Mouse (Mus musculus) ES-Bruce4 (cell line): Measurements from ENCODE around the gene Cmtm3. TPM values are rescaled to one million over a fixed set of nuclear protein-coding genes. Genes with fewer than 3 reads are reported as not detected.

Experiments used
- H3K27ac ChIP-seq: 2 replicates; pipeline ENCODE4 v1.5.1; 2012; ENCODE audit warnings: low read length, inconsistent platforms; ENCODE audit not compliant: insufficient read depth
- H3K27me3 ChIP-seq: 2 replicates; pipeline ENCODE4 v1.6.1; 2012; ENCODE audit warnings: mild to moderate bottlenecking, low read length, inconsistent platforms; ENCODE audit not compliant: control insufficient read depth, poor library complexity, insufficient read depth, severe bottlenecking
- H3K36me3 ChIP-seq: 2 replicates; pipeline ENCODE4 v1.6.1; 2012; ENCODE audit warnings: inconsistent platforms, mild to moderate bottlenecking, low read length, moderate library complexity; ENCODE audit not compliant: control insufficient read depth, poor library complexity, insufficient read depth, severe bottlenecking
- H3K4me1 ChIP-seq: one replicate; pipeline ENCODE4 v1.8.1; 2011; ENCODE audit warnings: low read length; ENCODE audit not compliant: control insufficient read depth, insufficient read depth
- H3K4me3 ChIP-seq: 2 replicates; pipeline ENCODE4 v1.5.1; 2011; ENCODE audit warnings: low read depth, mild to moderate bottlenecking, low read length
- H3K9ac ChIP-seq: 2 replicates; pipeline ENCODE4 v1.6.1; 2012; ENCODE audit warnings: low read depth, mild to moderate bottlenecking, inconsistent platforms; ENCODE audit not compliant: poor library complexity, severe bottlenecking
- H3K9me3 ChIP-seq: replicated peaks from 2 replicates; pipeline ENCODE4 v1.6.1; 2012; ENCODE audit warnings: mild to moderate bottlenecking, low read length, inconsistent platforms; ENCODE audit not compliant: control insufficient read depth, poor library complexity, insufficient read depth, severe bottlenecking
- CTCF ChIP-seq: IDR thresholded peaks from one replicate; pipeline ENCODE4 v1.8.1; 2011; ENCODE audit warnings: low read depth, low read length
- EP300 ChIP-seq: IDR thresholded peaks from 2 replicates; pipeline ENCODE4 v1.6.1; 2011; ENCODE audit warnings: low read depth, low read length; ENCODE audit not compliant: insufficient read depth
- POLR2A ChIP-seq: IDR thresholded peaks from one replicate; pipeline ENCODE4 v1.8.1; 2011; ENCODE audit warnings: low read length; ENCODE audit not compliant: insufficient read depth
- polyA plus RNA-seq: library from polyadenylated mRNA; stranded (reverse); fragments of >200 nt; gene quantifications from 2 replicates; pipeline ENCODE4 v1.2.4, GENCODE M21; 2011; ENCODE audit warnings: low read depth; ENCODE audit not compliant: missing spikeins, insufficient read depth, insufficient read length

Cmtm3 gene
- polyA plus RNA-seq, 1 experiment = 22.2 TPM

DNA sequence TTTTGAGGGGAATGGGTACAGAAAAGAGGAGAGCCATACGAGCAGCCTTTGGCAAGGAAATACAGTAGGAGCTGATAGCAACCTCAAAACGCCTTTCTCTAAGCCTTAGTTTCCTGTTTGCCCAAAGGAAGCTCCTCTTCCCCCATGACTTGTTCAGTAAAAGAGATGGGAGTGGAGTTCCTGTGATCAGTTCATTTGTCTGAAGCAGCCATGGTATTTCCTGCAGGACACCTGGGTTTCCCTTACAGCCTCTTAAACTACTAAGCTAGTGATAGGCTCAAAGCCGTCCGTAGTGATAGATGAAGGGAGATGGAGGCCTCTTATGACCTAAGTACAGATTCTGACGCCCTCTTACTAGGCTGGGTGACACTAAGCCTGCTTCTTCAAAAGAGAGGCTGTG is 3.2 kb downstream of the Cmtm3 start:
- Histone ChIP-seq H3K36me3 (no peaks in the 10 kb centered on the region), H3K9me3 (no peaks in the 10 kb centered on the region), H3K9ac (no peak overlapping the region), H3K4me1 (no peaks in the 10 kb centered on the region), H3K4me3 (no peak overlapping the region), H3K27me3 (no peaks in the 10 kb centered on the region), H3K27ac (no peak overlapping the region)
- no peak for TF ChIP-seq POLR2A
- TF ChIP-seq CTCF = no peak
- no peak for TF ChIP-seq EP300

DNA sequence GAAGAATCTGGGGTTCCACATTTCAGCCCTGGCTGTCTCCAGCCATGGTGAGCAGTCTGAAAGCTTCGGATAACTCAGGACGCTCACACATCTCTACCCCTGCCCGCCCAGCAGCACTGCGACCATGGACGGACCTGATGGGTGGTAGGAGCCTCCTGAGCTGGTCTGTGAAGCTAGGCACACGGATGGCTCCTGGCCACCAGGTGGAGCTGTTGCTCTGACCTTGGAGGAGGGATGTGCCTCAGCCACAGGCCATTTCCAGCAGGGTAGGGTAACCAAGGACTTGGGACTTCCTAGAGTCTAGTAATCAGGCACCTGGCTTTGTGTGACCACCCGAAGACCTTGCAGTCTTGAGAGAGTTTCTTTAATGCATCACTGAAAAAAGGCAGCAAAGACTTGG is 4.7 kb downstream of the Cmtm3 start:
- Histone ChIP-seq H3K9me3 (no peaks in the 10 kb centered on the region), H3K36me3 (no peaks in the 10 kb centered on the region), H3K9ac (no peak overlapping the region), H3K27me3 (no peaks in the 10 kb centered on the region), H3K27ac (no peak overlapping the region), H3K4me1 (no peaks in the 10 kb centered on the region), H3K4me3 (no peak overlapping the region)
- peak; percentile 98 for TF ChIP-seq CTCF
- TF ChIP-seq EP300 = 0 out of 2 replicates have a peak, but pooled peaks have one; percentile 51
- TF ChIP-seq POLR2A = no peak

DNA sequence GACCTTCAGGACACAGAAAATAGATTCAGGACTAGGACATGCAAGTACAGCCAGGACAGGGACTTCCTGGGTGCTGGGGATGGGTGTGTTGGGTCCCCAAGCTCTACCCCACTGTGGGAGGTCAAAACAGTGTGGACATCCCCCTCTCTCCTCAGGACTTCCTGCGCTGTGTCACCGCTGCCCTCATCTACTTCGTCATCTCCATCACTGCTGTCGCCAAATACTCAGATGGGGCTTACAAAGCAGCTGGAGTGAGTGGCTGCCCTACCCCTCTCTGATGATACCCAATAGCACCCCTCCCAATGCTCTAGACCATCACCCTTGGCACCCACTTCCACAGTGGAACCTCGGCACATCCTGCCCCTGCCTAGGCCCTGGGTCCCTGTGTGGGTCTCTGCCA is 5.4 kb downstream of the Cmtm3 start:
- Histone ChIP-seq H3K4me3 (no peak overlapping the region), H3K4me1 (no peaks in the 10 kb centered on the region), H3K27me3 (no peaks in the 10 kb centered on the region), H3K9ac (no peak overlapping the region), H3K27ac (no peak overlapping the region), H3K9me3 (no peaks in the 10 kb centered on the region), H3K36me3 (no peaks in the 10 kb centered on the region)
- no peak for TF ChIP-seq CTCF
- no peak for TF ChIP-seq POLR2A
- no peak for TF ChIP-seq EP300

DNA sequence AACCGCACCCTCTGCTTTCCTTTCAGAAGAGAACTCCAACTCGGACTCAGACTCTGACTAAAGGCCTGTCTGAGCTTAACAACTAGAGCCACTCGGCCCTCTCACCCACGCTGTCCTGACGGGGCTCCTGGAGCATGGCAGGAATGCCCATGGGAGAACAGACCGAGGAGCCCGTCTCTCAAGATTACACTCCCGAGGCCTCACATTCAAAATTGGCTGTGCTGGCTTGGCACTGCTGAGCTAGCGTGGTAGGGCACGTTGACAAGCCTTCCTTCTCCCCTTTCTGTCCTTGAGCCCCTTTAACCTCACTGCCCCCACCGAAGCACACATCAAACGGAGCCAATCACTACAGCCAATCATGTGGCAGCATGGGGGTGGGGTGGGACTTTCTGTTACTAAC is 7.5 kb downstream of the Cmtm3 start:
- Histone ChIP-seq H3K36me3 (no peaks in the 10 kb centered on the region; the same call in 1 of the 2 replicates), H3K4me1 (no peaks in the 10 kb centered on the region), H3K9ac (no peak overlapping the region), H3K27ac (no peak overlapping the region), H3K9me3 (no peaks in the 10 kb centered on the region), H3K4me3 (no peak overlapping the region), H3K27me3 (no peaks in the 10 kb centered on the region)
- TF ChIP-seq POLR2A = no peak
- no peak for TF ChIP-seq EP300
- TF ChIP-seq CTCF = no peak

DNA sequence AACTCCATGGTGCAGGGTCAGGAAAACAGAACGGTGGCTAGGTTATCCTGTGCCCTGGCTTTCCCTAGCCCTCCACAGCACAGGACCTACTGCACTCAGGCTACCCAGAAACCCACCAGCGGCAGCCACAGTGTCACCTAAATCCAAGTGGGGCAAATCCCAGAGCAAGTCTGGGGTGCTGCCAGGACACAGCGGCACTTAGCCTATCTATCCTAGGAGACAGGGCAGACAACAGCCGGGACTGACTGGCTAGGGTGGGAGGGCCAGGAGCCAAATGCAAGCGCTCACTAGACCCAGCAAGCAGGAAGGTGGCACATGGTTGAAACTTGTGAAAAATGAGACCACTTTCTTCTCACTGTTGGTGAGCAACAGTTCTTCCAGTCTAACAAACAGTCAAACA is 9.8 kb downstream of the Cmtm3 start:
- Histone ChIP-seq H3K4me1 (no peaks in the 10 kb centered on the region), H3K36me3 (no peaks in the 10 kb centered on the region; the same call in 1 of the 2 replicates), H3K9ac (no peak overlapping the region), H3K9me3 (no peaks in the 10 kb centered on the region), H3K4me3 (no peak overlapping the region), H3K27ac (no peak overlapping the region), H3K27me3 (no peaks in the 10 kb centered on the region)
- TF ChIP-seq CTCF (no peak), POLR2A (no peak), EP300 (no peak)

DNA sequence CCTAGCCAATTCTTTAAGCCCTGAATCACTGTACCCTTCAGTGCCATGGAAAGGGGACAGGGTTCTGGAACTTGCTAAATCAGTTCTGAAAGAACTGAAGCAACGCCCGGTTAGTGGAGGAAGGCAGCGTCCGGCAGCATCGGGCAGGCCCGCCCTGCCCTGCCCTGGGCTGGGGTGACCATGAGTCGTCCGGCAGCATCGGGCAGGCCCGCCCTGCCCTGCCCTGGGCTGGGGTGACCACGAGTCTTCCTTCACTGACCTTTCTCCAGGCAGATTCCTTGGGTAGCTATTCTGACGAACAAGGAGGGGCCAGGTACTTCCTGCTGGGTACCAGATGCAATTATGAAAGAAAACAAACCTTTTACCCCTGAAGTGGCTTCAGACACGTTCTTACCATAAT is 10.8 kb downstream of the Cmtm3 start:
- Histone ChIP-seq H3K27me3 (no peaks in the 10 kb centered on the region), H3K9ac (no peak overlapping the region), H3K36me3 (peaks cover 9% of the 10 kb centered on the region; the same call in 1 of the 2 replicates)

More for the DNA sequence above, 10.8 kb downstream of the Cmtm3 start:
- TF ChIP-seq EP300 (no peak), POLR2A (no peak), CTCF (no peak)
- Histone ChIP-seq H3K27ac (no peak overlapping the region), H3K4me3 (no peak overlapping the region), H3K9me3 (no peaks in the 10 kb centered on the region), H3K4me1 (no peaks in the 10 kb centered on the region)
